Mouse (Mus musculus) A20 (cell line): ENCODE results near the gene Tmem268.
A peak's percentile ranks its signal among the peaks of the same experiment; 100 is the strongest.

Experiments used
- DNase-seq: peaks from one replicate; pipeline ENCODE4 v3.0.0-alpha.2; 2011; ENCODE audit warnings: low read depth, low spot score

Tmem268 gene

DNA sequence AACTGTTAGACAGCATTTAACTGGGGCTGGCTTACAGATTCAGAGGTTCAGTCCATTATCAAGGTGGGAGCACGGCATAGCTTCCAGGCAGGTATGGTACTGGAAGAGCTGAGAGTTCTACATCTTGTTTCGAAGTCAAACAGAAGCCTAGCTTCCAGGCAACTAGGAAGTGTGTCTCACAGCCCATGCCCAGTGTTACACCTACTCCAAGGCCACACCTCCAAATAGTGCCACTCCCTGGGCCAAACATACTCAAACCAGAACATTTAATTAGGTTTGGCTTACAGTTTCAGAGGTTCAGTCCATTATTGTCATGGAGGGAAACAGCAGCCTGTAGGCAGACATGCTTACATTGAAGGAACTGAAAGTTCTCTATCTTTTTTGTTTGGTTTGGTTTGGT lies 3.5 kb upstream of the Tmem268 start:
- DNase-seq, result peak; percentile 9

DNA sequence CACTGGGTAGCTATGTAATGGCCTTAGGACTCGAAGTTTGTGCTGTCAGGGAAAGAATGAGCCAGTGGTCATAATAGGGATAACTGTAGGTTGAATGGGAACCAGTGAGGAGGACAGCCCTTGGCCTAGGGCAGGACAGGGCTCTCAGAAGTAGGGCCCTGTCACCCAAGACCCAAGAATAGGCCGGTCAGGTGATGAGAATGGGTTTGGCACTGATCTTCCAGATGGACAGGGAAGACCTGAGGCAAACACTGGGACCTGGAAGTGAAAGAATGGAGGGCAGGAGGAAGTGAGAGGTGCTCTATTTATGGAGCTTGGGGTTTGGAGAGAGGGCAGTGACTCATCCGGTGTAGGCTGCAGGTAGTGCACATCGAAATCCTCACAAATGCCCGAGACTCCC lies 1.9 kb upstream of the Tmem268 start:
- DNase-seq, result peak; percentile 32

DNA sequence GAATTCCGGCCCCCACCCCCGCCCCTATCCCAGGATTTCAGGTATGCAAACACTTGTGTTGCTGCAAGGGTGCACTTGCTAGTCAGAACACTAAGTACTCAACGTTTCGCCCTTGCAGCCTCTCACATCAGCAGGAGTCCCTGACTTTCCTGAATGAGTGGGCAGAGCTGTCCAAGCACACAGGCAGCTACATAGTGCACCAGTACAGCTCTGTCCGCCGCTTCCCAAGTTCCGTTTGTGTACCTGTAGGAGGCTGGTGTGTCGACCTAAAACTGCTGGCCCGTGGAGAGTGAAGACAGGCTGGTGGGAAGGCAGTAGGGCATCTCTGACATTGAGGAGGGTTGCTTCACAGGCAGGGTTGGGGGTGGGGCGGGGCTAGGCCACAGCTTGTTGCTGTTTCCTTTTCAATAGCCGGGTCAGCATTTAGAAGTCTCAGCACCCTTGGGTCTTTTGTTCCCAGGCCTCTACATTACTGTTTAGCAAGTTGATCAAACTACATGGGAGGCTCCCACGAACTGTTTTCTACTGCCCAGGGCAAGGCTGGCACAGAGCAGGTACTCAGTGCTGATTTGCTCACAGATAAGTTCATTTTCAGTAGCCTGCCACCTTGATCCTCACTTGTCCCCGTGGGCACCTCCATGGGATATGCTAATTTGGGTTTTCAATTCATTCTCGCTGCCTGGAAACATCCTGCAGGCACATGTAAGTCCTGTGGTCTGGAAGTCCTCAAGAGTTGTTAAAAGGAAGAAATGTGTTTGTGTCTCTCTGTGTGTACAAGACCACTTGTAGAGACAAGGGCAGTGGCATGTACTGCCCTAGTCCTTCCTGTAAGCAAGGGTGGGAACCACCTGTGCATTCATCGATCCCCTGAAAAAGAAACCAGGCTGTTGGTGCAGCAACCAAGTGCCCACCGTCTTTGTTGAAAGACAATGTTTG lies 1.2 kb upstream of the Tmem268 start:
- peak; percentile 71 for DNase-seq

DNA sequence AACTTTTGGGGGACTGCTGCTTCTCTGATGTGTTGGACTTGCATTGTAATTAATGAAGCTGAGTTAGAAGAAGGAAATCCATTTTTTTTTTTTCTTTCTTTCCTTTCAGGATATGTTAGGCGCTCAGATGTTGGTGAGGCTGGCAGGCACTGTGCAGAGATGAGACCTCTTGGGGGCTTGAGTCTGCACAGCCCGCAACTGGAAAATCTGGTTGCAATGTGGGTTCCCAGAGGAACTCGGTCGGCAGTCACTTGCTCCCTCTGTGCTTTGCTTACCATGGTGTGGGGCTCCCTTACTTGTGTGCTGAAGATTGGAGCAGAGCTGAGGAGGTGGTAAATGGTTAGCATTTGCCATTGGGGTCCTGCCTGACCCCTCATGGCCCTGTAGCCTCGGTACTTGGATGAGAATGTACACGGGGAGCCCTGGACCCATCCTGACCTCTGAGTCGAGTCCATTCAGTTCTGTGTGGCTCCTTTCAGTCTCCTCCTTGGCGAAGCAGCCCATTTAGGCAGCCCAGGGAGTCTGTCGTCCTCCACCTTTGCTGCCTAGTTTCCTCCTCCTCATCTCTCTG lies 631 bp downstream of the Tmem268 start:
- peak; percentile 56 for DNase-seq

DNA sequence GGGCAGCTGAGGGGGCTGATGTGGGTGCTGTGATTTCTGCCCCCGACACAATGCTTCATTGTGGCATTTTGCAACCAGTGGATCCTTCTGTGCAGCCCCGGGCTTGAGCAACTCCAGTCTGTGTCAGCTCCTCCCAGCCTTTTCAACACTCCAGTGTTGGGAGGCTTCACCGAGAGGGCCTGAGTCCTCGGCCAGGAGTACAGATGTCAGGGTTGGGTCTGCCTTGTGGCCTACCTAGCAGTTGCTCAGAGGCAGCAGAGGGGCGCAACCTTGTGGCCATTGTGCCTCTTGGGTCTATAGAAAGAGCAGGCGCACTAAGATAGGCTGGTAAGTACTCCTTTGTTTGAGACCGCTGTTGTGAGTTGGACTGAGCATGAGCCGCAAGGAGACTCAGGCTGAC lies 1.5 kb downstream of the Tmem268 start:
- peak; percentile 65 for DNase-seq

DNA sequence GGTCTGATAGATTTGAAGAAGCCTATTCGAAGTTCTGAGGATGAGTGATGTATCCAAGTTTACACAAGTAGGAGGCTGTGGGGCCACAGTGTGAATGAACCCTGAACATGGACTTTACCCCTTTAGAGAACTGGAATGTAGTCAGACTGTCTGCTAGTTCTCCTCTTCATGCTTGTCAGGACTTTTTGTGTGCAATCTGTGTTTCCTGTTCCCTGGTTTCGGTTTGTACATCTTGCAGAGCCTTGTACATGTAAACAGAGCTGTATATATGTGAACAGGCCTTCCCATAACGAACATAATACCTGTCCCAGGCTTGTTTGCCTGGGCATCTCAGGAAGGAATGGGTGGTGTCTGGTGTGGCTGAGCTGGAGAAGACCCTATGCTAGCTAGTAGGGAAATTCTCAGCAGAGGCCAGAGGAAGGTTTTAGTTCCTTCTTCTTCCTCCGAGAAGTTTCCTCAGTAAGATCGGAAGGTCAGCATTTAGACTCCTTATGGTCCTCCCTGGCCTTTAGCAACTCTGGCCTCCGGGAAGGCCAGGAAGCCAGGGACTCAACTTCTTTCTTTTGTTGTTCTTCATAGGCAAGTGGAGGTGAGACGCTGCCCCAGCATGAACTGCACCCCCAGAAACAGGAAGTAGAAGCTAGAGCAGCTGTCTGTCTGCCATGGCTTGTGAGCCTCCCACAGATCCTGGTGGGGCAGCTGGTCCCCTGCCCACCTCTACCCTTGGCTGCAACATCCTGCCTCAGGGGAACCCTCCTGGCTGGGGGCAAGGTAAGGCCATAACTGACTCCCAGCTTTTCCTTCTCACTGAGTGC lies 3.5 kb downstream of the Tmem268 start:
- DNase-seq, result peak; percentile 86

DNA sequence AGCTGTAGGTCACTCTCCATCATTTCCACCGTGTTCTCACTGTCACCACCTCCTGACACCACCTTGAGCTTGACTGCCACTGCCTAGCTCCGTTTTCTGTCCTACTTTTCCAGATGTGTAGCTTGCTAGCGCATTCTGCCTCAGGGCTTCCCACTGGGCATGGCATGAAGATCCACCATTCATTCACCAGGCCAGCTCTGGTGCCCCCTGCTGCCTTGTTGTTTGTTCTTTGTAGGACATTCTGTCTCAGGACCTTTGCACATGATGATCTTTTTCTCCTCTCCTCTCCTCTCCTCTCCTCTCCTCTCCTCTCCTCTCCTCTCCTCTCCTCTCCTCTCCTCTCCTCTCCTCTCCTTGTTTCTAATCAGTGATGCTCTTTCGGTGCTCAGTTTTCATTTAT lies 4.2 kb downstream of the Tmem268 start:
- no peak for DNase-seq

DNA sequence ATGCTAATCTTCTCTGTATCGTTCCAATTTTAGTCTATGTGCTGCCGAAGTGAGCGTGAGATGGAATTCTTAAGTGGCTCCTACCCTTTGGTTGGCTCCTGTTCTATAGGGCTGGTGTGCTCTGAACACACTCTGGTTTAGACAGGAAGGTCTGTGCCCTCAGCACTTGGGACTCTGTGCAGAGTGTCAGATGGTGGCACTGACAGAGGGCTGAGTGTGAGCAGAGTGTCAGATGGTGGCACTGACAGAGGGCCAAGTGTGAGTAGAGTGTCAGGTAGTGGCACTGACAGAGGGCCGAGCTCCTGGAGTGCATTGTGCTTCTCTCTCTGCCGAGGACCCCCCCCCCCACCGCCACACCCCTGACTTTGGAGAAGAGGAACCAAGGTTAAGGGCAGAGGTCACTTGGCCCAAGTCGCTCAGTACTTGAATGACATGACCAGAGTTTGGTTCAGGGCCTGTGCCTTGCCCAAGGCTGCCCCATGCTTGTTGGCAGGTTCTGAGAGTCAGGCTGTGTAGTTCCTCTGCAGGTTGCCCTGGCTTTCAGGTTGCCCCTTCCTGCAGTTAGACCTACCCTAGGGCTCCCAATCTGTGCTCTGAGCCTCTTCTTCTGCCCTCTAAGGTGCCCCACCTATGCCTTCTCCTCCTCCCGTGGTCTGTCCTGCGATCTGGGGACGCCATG lies 9.3 kb downstream of the Tmem268 start:
- DNase-seq, result no peak

DNA sequence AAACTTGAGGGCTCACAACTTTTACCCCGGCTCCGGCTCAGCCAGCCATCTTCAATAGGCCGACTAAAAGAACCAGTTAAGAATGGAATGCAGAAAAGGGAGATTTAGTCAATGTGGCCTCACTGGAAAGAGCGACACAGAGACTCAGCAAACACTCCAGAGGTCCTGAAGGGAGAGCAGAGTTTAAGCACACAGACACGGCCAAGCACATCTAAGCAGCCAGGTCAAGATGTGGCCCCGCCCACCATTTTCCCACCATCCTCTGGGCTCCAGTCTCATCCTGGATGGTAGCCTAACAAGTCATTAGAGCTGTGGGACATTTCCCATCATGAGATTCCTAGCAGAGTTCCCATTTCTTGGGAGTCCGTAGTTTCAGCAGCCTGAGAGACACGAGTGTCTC lies 10.7 kb downstream of the Tmem268 start:
- no peak for DNase-seq

DNA sequence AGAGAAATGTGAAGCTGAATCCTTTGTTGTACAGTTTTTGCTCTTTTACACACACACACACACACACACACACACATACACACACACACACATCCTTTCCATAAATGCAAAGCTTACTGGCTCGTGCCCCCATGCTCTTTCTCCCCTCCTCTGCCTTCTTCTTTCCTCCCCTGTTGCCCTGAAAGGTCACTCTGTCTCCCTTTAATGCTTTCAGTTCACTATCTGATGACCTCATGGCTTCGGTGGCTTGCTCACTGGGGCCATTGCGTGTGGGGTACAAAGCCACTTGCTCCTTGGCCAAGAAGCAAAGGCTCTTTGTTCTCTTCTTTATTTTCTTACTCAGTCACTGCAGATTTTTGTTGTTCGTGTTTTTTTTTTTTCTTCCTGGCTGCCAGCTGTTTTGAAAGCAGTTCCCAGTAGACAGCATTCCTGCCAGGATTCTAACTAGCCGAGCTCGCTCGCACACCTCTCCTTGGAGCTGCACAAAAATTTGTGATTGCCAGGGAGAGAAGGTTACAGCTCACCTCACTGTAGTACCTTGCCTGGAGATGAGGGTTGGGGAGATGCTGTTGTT lies 11.7 kb downstream of the Tmem268 start:
- no peak for DNase-seq

DNA sequence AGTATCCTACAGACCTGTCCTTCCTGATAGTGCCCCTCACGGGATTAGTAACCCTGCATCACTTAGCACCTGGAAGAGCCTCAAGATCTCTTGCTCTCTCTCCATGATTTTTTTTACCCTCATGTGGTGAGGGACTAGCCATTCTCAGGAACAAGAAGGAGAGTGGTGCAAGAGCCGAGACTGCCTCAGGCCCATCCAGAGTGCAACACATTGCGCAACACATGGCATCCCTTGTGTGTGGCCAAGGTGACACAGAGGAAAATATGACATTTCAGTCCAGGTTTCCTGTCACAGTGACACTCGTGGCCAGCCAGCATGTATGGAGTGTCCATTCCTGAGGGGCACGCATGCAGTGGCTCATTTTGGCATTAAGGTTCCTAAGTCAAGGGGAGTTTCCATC lies 14.0 kb downstream of the Tmem268 start:
- DNase-seq, result no peak

DNA sequence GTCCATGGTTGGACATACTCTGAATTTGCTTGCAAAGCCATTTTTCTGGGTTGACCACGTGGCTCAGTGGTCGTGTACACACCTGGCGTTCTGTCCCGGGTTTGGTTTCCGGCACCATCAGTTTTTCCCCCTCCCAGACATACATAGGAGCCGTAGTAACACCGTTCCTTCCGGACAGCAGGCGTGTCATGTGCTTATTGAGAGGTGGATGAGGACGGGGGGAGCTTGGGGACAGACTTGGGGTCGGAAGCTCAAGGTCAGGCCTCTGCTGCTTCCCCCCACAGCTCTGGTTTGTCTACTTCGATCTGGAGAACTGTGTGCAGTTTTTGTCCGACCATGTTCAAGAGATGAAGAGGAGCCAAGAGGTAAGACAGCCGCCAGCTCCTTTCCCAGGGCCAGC lies 21.1 kb downstream of the Tmem268 start:
- DNase-seq, result no peak

DNA sequence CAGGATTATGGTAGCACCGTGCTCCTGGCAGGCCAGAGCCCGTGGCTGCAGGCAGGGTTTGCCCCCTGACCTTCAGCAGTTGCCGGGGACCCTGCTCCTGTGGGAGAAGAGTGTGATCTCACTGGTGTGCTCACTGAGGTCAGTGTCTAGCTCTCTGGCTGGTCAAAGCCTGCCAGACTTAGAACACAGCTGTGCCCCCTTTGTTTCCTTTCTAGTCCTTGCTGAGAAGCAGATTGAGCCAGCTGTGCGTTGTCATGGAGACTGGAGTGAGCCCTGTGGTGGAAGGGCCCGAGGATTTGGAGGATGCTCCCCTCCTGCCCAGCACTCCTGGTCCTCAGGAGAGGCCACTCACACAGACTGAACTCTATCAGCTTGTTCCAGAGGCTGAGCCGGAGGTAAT lies 21.5 kb downstream of the Tmem268 start:
- no peak for DNase-seq

DNA sequence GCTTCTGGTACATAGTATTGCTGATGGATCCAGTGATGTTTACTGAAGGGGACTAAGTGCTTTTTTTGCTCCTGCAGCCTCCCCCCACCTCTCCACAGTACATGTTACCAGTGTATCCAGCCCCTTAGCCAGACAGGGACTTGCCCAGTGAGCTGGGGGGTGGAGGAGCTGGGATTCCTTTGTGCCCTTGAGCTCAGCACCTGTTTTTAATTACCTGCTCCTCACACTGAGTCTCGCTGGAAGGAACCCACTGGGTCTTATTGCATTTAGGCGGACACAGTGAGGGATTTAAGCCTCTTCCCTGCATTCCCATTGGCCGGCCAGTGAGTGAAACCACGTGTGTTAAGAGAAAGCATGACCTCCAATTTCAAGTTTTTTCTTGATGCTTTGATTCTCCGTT lies 24.0 kb downstream of the Tmem268 start:
- no peak for DNase-seq

DNA sequence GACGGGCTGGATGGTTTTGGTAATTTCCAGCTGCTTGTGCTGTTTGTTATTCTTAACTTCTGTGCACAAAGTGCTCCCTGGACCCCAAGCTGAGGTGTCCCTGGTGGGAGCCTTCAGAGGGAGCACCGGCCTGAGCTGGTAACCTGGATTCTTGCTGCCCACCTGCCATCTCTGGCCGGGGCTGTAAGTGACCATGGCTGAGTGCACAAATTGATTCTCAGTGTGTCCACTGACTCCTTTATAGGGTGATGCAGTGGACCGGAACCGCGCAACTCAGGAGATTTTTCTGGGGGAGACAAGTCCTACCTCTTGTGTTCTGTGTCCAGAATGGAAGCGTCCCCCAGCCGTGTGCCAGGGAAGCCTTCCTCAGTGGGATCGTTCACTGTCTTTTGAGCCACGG lies 26.6 kb downstream of the Tmem268 start:
- no peak for DNase-seq

DNA sequence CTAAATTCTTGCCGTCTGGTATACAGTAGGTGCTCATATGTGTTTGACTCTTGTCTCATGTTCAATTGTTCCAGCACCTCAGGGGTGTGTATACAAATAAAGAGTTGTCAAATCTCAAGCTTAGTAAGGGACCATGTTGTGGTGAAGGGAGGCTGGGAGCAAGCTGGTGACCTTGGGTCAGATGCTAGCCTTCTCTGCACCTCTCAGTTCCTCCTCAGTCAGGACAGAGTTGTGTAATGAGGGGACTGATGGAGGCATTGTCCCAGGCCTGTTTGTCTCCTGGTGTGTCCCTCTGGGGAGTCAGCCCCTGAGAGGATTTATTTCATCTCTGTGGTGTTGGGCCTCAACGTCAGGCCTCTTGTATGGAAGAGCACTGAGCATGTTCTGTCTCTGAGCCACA lies 27.7 kb downstream of the Tmem268 start:
- DNase-seq, result no peak

DNA sequence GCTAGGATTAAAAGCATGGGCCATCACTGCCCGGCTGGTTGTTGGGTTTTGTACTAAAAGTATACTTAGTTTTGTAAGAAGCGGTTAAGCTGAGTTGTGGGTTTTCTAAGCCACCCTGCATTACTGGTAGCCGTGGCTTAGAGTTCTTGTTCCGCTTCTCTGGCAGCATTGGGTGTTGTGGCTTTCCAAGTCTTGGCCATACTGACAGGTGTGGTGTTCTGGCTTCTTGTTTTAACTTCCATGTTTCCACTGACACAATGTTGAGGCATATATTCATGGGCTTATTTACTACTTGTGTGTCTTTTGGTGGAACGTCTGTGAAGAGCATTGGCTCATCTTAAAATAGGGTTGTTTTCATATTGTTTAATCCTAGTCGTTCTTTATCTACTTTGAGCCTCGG lies 31.4 kb downstream of the Tmem268 start:
- DNase-seq, result no peak

DNA sequence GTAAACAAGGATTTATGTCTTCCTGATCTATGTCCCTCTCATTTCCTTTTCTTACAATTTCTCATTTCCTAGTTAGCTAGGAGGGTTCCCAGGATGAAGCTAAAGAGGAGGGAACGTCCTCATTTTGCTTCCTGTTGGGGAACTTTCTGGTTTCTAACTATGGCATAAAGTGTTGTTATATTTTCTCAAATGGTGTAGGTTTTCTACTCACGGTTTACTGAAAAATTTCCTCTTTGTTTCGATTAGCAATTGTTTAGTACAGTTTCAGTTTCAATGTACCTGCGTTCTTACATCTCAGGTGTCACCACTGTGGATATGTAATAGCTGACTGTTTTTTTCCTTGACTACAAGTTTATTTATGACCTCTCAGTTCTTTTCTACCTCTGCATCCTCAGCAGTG lies 32.0 kb downstream of the Tmem268 start:
- no peak for DNase-seq

DNA sequence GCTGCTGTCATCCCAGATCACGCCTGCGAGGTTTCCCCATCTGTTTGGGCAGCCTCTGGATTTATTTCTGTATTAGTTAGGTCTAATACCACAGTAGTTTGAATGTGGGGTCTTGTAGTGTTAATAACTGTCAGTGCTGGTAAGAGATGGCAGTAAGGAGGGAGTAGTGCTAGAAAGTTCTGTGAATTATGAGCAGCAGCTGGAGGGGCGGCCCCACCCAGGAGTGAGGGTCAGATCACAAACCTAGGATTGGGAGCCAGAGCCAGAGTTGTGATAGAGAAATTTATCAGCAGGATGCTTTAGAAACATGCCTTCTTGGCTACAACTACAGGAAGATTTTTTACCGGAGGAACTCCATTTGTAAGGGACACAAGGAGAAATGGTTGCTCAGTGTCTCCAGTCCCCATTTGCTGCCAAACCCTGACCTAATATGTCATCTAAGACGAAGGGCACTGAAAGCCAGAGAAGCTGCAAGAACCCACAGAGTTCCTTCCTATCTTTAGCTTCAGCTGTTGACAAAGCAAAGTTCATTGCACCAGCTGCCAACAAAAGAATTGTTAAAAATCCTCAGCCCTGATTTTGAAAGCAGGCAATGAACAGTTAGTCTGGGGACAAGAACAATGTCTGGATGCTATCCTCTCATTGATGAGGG lies 36.0 kb downstream of the Tmem268 start:
- DNase-seq, result no peak

DNA sequence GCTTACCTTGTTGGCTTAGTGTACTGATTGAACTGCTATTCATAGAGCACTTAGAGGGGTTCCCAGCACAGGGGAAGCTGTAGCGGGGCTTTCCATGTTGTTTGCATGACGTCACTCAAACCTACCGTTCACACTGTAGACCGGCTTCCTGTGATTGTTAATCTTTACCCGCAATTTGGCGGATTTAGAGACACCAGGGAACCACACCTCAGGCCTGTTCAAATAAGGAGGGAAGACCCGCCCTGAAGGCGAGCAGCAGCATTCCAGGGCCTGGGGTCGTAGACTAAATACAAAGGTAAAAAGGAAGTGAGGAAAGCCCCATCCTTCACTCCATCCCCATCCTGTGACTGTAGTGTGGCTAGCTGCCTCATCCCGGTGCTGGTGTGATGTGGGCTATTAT lies 36.7 kb downstream of the Tmem268 start:
- DNase-seq, result no peak

DNA sequence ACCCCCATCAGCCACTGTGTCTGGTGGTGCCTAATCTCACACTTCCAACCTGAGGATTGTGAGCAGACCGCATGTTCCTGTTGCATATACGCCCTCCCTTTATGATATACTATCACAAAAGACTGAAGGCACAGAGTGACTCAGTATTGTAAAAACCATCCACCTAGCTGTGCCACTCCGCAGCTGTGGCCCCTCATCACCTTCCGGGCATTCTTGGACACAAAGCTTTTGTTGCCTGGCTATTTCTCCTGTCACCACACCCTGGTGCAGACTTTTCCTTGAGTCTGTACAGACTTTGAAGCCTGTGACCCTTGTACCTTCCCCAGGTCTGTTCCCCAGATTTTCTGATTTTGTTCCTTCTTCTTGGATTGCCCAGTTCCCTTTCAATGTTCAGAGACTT lies 37.4 kb downstream of the Tmem268 start:
- no peak for DNase-seq
